Mouse (Mus musculus): ENCODE measurements around the gene Stk17b. TPM values are rescaled to one million over a fixed set of nuclear protein-coding genes. Genes with fewer than 3 reads are reported as not detected.
"Not testable (repeated sequence)": the region's sequence is repeated elsewhere in the genome, so short reads cannot be mapped to it uniquely, and the experiment has no call there.

Stk17b gene
- polyA plus RNA-seq, 1 experiment = 25.2 TPM

- no peaks in the 10 kb centered on the region for H3K27me3 ChIP-seq (ENCODE audit: control insufficient read depth, insufficient read depth, low read length)
- no peak overlapping the region for H3K4me3 ChIP-seq (replicated peaks; ENCODE audit: insufficient read depth, low read depth, low read length)
- 55% methylated on average over 4 of the region's 4 CpGs for WGBS
- no peaks in the 10 kb centered on the region for H3K4me1 ChIP-seq (ENCODE audit: control insufficient read depth, insufficient read depth, low read length)
- DNase-seq = no peak
- no peak for TF ChIP-seq CTCF (IDR thresholded peaks at IDR 0.05; ENCODE audit: borderline replicate concordance, insufficient read depth, low read depth, low read length)
- TF ChIP-seq POLR2A (IDR thresholded peaks at IDR 0.05; ENCODE audit: borderline replicate concordance, insufficient read depth, low read length) = no peak
- H3K27ac ChIP-seq (ENCODE audit: insufficient read depth, low read length) = no peak overlapping the region
Observed at GRCm38 (mm10) chr1:53740777-53741336, 44.2 kb downstream of the Stk17b start.

GRCm38 (mm10) chr1:53740077-53740776 is 44.8 kb downstream of the Stk17b start:
- WGBS = 37% methylated on average over 4 of the region's 4 CpGs
- H3K4me3 ChIP-seq (replicated peaks; ENCODE audit: insufficient read depth, low read depth, low read length) = not testable (repeated sequence)

GRCm38 (mm10) chr1:53736583-53736982 is 48.4 kb downstream of the Stk17b start:
- Histone ChIP-seq H3K27ac (ENCODE audit: insufficient read depth, low read length) (no peak overlapping the region), H3K4me3 (replicated peaks; ENCODE audit: insufficient read depth, low read depth, low read length) (no peak overlapping the region), H3K4me1 (ENCODE audit: control insufficient read depth, insufficient read depth, low read length) (no peaks in the 10 kb centered on the region), H3K27me3 (ENCODE audit: control insufficient read depth, insufficient read depth, low read length) (no peaks in the 10 kb centered on the region)
- TF ChIP-seq POLR2A (IDR thresholded peaks at IDR 0.05; ENCODE audit: borderline replicate concordance, insufficient read depth, low read length) (no peak), CTCF (IDR thresholded peaks at IDR 0.05; ENCODE audit: borderline replicate concordance, insufficient read depth, low read depth, low read length) (no peak)
- DNase-seq = no peak
- WGBS = 94% methylated on average over 3 of the region's 3 CpGs

More at GRCm38 (mm10) chr1:53740077-53740776, 44.8 kb downstream of the Stk17b start:
- not testable (repeated sequence) for DNase-seq; H3K27me3 ChIP-seq (ENCODE audit: control insufficient read depth, insufficient read depth, low read length); H3K27ac ChIP-seq (ENCODE audit: insufficient read depth, low read length); H3K4me1 ChIP-seq (ENCODE audit: control insufficient read depth, insufficient read depth, low read length)

- WGBS = 78% methylated on average over 5 of the region's 5 CpGs
- no peaks in the 10 kb centered on the region for H3K27me3 ChIP-seq (ENCODE audit: control insufficient read depth, insufficient read depth, low read length)
- DNase-seq = no peak
- H3K4me1 ChIP-seq (ENCODE audit: control insufficient read depth, insufficient read depth, low read length) = no peaks in the 10 kb centered on the region
- H3K27ac ChIP-seq (ENCODE audit: insufficient read depth, low read length) = no peak overlapping the region
- TF ChIP-seq POLR2A (IDR thresholded peaks at IDR 0.05; ENCODE audit: borderline replicate concordance, insufficient read depth, low read length) (no peak), CTCF (IDR thresholded peaks at IDR 0.05; ENCODE audit: borderline replicate concordance, insufficient read depth, low read depth, low read length) (no peak)
- no peak overlapping the region for H3K4me3 ChIP-seq (replicated peaks; ENCODE audit: insufficient read depth, low read depth, low read length)
Observed at GRCm38 (mm10) chr1:53728489-53729225, 56.4 kb downstream of the Stk17b start.

- Histone ChIP-seq H3K4me3 (replicated peaks; ENCODE audit: insufficient read depth, low read depth, low read length) (no peak overlapping the region), H3K27me3 (ENCODE audit: control insufficient read depth, insufficient read depth, low read length) (no peaks in the 10 kb centered on the region), H3K4me1 (ENCODE audit: control insufficient read depth, insufficient read depth, low read length) (no peaks in the 10 kb centered on the region), H3K27ac (ENCODE audit: insufficient read depth, low read length) (no peak overlapping the region)
- DNase-seq = no peak
- TF ChIP-seq CTCF (IDR thresholded peaks at IDR 0.05; ENCODE audit: borderline replicate concordance, insufficient read depth, low read depth, low read length) = no peak
- no peak for TF ChIP-seq POLR2A (IDR thresholded peaks at IDR 0.05; ENCODE audit: borderline replicate concordance, insufficient read depth, low read length)
- WGBS = 94% methylated on average over 2 of the region's 2 CpGs
Observed at GRCm38 (mm10) chr1:53726883-53727282, 58.1 kb downstream of the Stk17b start.

- no peak for TF ChIP-seq POLR2A (IDR thresholded peaks at IDR 0.05; ENCODE audit: borderline replicate concordance, insufficient read depth, low read length)
- TF ChIP-seq CTCF (IDR thresholded peaks at IDR 0.05; ENCODE audit: borderline replicate concordance, insufficient read depth, low read depth, low read length) = no peak
- no peak overlapping the region for H3K4me3 ChIP-seq (replicated peaks; ENCODE audit: insufficient read depth, low read depth, low read length)
- H3K27ac ChIP-seq (ENCODE audit: insufficient read depth, low read length) = no peak overlapping the region
- H3K4me1 ChIP-seq (ENCODE audit: control insufficient read depth, insufficient read depth, low read length) = no peaks in the 10 kb centered on the region
- no peak for DNase-seq
- no peaks in the 10 kb centered on the region for H3K27me3 ChIP-seq (ENCODE audit: control insufficient read depth, insufficient read depth, low read length)
Observed at GRCm38 (mm10) chr1:53721353-53721752, 63.7 kb downstream of the Stk17b start.

GRCm38 (mm10) chr1:53720601-53721351 is 64.2 kb downstream of the Stk17b start:
- H3K4me3 ChIP-seq (replicated peaks; ENCODE audit: insufficient read depth, low read depth, low read length) = no peak overlapping the region
- 87% methylated on average over 5 of the region's 5 CpGs for WGBS
- no peak for DNase-seq
- no peaks in the 10 kb centered on the region for H3K27me3 ChIP-seq (ENCODE audit: control insufficient read depth, insufficient read depth, low read length)
- TF ChIP-seq POLR2A (IDR thresholded peaks at IDR 0.05; ENCODE audit: borderline replicate concordance, insufficient read depth, low read length) (no peak), CTCF (IDR thresholded peaks at IDR 0.05; ENCODE audit: borderline replicate concordance, insufficient read depth, low read depth, low read length) (no peak)
- no peaks in the 10 kb centered on the region for H3K4me1 ChIP-seq (ENCODE audit: control insufficient read depth, insufficient read depth, low read length)
- H3K27ac ChIP-seq (ENCODE audit: insufficient read depth, low read length) = no peak overlapping the region

Measured in cerebellum, adult 2 months (tissue).